Mouse (Mus musculus) mature B cell (primary cell): ENCODE measurements around the gene Exd1.
"Not testable (repeated sequence)": the region's sequence is repeated elsewhere in the genome, so short reads cannot be mapped to it uniquely, and the experiment has no call there.

Experiments
- in situ Hi-C: fragments of 300-500 bp; cut with MboI; formaldehyde crosslinking; loops from 2 replicates; pipeline ENCODE4 v1.14.3; 2019

Exd1 gene

DNA sequence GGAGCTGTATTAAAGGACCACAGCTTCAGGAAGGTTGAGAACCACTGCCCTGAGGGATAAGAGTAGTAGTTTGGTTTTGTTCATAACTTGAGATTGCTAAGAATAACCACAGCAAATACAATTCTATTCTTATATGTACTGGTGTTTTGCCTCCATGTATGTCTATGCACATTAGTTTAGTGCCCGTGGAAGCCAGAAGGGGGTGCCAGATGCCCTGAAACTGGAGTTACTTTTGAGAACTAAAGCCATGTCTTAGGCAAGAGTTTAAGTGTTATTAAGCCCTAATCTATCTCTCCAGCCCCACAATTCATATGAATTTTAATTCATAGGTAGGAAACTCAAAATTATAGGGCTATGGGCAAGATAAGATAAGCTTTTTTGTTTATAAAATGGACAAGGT lies 5.3 kb downstream of the Exd1 start:
- in situ Hi-C loops = loop anchor here (5.0 kb wide), 1 partner anchor 50 kb away; no protein-coding TSS in a partner anchor

DNA sequence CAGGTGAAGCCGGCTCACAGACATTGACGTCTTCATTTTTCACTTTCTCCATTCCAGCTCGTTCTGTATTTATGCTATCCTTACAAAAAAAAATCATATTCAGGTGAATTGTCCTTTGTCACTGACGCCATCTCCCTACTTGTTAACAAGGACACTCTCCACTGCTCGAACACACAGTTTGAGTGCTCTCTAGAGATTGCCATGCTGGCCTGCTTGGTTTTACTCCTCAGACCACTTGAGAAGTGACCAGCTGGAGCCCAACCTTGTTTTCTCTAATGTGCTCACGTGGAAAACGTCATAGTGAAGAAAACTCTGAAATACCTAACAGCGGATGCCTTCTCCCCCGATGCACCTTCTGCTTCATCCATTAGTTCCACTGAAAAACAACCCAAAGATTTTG lies 8.6 kb downstream of the Exd1 start:
- in situ Hi-C loops = no loop called here

DNA sequence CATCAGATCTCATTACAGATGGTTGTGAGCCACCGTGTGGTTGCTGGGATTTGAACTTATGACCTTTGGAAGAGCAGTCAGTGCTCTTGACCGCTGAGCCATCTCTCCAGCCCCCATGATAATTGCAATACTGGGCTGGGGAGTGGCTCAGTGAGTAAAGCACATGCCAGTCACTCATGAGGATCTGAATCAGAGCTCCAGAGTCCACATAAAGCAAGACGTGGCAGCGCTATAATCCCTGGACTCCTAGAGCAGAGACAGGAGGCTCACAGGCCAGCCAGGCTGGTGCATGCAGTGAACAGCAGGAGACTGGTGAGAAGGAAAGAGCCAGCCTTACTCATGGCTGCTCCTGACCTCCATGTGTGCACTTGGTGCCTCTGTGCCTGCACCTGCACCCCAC lies 22.0 kb downstream of the Exd1 start:
- in situ Hi-C loops = no loop called here

DNA sequence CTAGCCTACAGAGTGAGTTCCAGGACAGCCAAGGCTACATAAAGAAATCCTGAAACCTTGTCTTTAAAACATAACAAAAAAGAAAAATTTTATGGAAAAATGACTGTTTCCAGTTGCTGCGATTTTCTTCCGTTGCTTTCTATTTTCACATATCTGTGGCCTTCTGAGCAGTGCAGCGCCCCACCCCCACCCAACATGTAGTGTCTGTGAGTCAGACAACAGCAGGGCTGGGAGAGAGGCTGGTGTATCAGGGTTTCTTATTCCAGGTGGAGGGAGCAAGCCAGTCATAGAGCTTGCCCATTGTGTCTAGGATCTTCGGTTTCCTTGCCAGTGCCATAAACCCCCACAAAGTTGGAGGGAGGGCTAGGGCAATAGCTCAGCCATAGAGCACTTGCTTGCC lies 23.6 kb downstream of the Exd1 start:
- in situ Hi-C loops = no loop called here

DNA sequence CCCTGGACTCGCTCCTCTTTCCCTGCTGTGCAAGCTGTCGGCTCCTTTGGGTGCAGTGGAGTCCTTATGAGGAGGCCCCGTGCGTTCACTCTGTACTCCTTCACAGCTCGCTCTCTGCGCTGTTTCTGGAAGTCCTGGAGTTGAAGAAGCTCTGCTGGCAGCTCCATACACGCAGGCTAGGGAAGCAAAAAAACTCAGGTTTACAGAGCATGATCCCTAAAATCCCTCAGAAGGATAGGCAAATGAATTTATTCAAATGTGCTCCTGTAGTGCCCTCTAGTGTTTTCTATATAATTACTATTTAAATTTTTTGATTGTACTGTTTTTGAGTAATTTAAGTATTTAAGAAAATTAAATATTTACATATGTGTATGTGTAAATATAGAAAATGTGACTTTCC lies 26.9 kb downstream of the Exd1 start:
- in situ Hi-C loops = no loop called here

DNA sequence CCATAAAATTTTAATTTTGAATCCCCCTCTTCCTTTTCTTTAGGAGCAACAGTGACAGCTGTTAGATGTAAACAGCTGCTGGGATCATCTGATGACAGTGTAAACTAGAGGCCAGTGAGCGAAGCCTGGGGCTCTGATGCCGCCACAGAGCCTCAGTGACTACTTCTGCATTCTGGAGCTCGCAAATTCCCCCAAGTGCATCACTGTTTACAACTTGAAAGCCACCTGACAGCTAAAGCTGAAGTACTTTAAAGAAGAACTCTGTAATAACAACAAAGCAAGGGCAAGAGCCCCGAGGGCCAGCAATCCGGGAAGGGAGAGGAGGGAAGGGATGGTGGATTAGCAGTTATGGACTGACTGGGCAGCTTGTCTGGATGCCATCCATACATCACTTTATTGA lies 30.6 kb downstream of the Exd1 start:
- in situ Hi-C loops = no loop called here

DNA sequence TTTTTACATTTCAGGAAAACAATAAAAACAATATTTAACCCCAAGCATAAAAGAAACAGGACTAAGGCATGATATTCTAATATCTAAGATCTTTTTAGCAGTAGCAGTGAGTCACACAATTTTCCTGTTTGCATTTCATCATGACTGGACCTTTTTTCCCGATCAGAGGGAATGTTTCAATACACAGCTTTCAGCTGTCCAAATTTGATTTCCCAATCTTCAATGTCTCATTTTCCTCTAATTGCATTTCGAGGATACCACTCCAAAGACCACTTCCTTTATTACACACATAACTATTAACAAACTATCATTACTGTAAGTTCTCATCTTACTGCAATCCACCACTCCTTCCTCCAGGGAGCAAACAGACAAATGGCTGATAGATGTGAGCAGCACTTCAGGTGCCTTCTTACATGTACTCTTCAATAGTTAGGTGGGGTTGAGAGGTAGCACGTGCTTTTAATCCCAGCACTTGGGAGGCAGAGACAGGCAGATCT lies 33.4 kb downstream of the Exd1 start:
- in situ Hi-C loops = no loop called here

DNA sequence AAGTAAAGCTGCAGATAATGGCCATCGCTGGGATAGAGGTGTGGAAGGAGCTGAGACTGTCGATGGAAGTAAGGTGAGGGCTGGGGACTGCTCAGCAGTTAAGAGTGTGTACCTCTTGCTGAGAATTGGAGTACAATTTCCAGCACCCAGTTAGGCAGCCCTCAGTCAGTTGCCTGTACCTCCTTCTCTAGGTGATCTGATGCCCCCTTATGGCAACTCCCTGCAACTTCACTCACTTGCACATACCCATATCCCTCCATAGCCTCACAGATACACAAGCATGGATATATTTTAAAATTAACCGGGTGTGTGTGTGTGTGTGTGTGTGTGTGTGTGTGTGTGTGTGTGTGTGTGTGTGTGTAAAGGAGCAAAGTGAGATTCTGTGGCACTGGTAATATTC lies 35.1 kb downstream of the Exd1 start:
- in situ Hi-C loops = no loop called here

DNA sequence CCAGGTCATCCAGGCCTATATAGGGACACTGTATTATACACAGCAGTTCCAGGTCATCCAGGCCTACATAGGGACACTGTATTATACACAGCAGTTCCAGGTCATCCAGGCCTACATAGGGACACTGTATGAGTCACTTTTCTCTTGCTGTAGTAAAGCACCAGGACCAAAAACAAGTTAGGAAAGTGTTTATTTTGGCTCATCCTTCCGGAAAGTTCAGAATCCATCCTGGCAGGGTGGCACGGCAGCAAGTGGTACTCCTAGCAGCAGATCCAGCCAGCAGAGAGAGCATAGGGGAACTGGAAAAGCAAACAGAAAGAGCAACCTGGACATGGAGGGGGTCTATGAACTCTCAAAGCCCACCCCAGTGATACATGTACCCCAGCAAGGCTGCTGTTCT lies 36.6 kb downstream of the Exd1 start:
- in situ Hi-C loops = no loop called here

DNA sequence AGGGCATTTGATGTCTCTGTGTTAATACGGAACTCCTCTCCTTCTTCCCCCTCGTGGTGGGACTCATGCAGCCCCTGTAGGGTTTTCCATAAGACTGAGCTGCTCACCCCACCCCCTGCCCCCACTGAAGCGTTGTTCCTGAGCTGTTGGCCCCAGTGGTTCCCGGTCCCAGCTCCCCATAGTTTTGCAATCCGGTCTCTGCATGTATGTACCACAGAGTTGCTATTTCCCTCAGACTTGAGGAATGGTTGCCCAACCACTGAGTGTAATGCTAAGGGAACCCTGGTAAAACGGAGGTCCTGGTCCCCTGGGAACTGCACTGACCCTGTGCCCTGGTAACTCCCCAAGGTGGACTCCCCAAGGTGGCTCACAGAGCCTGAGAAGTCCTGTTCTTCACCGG lies 38.9 kb downstream of the Exd1 start:
- in situ Hi-C loops = not testable (repeated sequence)

DNA sequence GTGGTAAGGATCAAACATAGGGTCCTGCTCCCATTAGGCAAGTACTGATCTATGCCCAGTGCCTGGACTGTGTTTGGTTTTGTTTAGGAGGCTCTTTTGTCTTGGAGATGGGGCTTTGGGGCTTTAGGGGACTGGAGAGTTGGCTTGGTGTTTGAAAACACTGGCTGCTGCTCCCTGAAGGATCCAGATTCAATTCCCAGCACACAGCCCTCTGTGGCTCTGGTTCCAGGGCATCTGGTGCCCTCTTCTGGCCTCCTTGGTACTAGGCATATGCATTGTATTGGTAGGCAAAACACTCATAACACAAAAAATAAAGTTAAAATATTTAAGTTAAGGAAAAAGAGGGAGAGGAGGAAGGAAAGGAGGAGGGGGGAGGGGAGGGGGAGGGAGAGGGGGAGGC lies 40.3 kb downstream of the Exd1 start:
- in situ Hi-C loops = no loop called here

DNA sequence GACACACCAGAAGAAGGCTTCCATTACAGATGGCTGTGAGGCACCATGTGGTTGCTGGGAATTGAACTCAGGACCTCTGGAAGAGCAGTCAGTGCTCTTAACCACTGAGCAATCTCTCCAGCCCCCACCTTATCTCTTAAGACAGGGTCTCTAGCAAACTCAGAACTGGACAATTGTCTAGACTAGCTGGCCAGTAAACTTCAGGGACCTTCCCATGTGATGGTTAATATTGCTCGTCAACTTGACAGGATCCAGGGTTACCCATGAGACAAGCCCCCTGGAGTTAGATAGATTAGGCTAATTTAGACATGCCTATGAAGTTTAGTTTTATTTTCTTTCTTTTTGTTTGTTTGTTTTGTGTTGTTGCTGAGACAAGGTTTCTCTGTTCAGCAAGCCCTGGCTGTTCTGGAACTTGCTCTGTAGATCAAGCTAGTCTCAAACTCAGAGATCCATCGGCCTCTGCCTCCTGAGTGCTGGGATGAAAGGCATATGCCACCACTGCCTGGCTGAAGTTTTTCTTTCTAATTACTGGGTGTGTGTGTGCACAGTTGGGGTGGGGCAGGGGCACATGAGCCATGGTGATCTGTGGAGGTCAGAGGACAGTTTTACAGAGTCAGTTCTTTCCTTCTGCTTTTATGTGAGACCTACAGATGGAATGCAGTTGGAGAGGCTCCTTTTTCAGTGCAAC lies 46.3 kb downstream of the Exd1 start:
- in situ Hi-C loops = no loop called here

DNA sequence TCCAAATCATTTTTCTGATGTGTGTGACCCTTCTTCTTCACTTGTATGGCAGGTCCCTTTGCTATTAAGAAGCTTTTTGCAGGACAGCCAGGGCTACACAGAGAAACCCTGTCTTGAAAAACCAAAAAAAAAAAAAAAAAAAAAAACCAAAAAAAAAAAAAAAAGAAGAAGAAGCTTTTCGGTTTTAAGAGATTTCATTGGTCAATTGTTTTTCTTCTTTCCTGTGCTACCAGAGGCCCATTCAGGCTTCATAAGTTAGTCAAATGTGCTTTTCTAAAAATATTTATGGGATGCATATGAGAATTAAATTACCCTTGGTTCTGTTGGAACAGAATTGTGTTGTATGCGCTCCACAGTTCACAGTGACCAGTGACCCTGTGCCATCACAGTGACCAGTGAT lies 48.6 kb downstream of the Exd1 start:
- in situ Hi-C loops = no loop called here

DNA sequence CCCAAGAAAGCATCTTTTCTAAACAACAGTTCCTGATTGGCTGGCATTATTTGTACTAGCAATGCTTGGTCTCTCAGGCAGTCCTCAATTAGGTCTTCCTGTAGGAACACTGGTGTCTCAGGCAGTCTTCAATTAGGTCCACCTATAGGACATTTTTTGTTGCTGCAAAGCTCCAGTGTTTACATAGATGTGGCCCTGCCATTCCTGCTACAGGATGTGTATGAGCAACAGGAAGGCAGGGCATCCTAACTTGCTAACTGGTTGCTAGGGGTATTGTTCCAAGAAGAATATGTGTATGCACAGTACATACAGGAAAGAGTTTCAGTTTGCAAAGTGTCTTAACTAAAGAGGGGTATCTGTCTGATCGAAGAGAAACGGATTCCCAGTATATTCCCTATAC lies 51.3 kb downstream of the Exd1 start:
- in situ Hi-C loops = no loop called here

DNA sequence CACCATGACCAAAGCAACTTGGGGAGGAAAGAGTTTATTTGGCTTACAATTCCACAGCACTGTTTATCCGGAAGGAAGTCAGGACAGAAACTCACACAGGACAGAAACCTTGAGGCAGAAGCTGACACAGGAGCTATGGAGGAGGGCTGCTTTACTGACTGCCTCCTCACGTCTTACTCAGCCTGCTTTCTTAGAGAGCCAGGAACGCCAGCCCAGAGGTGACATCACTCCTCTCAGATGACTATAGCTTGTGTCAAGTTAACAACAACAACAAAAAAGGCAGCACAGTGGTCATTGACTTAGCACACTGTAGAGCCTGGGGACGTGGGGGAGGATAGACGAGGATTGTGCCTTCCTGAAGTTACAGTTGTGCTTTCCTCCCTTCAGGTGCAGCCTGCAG lies 55.5 kb downstream of the Exd1 start:
- in situ Hi-C loops = no loop called here

DNA sequence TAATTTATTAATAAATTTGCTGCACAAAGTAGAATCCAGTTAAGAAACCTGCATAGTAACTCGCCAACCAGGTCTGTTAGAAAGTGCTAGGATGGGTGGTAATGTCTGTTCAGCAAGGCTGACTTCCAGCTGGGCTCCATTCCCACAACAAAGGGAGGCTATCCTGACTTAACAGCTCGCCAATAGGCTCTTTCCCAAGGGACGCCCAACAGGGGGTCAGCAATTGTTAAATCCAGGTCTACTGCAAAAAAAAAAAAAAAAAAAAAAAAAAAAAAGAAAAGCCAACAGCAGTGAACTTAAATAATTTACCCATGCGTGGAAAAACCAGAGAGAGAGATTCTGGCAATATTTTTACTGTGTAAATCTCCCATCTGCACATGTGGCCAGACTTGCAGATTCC lies 60.9 kb downstream of the Exd1 start:
- in situ Hi-C loops = no loop called here

DNA sequence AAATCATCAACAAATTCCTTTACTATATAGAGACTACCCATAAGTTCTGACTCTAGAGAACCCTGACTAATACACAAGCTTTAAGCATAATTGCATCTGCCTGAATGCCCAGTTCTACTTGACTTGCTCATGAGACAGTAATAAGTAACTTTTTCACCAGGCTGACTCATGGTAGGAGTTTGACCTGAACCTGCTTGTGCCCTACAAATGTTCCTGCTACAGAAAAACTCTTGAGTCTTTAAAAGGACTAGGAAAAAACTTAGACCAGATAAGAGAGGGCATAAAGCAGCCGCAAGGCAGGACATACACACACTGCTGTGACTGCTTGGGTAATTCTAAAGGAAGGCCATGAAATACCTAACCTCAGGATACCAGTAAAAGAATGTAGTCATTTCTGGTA lies 65.1 kb downstream of the Exd1 start:
- in situ Hi-C loops = no loop called here

DNA sequence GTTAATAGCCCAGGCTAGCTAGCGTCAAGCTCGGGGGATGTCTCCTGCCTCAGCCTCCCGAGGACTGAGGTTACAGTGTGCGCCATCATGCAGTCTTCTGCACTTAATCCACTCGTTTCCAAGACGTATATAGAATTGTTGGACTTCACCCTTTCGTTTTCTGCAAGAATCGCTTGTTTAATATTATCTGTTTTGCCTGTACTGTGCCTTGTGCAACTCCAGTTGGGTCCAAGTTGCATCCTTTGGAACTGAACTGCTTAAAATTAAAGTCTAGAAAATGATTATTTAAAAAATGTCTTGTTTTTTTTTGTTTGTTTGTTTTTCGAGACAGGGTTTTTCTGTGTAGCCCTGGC lies 69.1 kb downstream of the Exd1 start:
- in situ Hi-C loops = no loop called here

DNA sequence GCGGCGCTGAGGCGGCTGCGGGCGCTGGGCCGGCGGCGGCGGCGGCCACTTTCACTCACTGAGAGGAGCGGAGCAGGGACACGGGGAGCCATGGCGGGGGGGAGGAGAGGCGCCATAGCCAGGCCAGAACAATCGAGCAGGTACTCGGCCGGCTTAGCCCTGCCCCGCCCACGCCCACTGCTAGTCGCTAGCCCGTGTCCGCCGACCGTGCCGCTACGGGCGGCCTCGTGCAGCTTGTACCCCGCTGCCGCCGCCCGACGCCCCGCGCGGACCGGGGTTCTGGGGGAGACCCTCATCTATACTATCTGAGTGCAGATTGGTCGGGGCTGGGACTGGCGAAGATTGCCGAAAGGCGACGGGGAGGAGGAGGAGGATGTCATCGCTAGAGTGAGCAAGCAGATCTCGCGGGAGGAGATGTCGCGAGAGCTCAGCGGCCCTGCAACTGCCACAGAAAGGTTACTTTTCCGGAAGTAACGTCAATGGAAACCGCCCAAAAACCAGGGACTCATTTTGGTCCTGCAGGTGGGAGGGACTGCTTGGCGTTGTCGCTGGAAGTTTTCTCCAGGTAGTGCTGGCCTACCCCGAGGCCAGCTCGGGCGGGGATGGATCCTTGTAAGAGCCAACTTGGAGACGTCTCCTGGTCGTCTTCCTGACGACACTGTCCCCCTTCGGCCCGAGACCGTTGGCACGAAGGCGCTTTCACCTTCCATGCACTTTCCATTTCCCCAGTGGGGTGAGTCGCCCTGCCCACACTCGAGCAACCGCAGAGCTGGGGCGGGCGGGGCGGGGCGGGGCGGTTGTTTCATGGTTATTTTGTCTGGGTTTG lies 69.6 kb downstream of the Exd1 start, which contains the start of gene Ino80:
Gene Ino80 (minus strand): TSS at position 117 of the 826 bp plus-strand sequence.
- in situ Hi-C loops = no loop called here

DNA sequence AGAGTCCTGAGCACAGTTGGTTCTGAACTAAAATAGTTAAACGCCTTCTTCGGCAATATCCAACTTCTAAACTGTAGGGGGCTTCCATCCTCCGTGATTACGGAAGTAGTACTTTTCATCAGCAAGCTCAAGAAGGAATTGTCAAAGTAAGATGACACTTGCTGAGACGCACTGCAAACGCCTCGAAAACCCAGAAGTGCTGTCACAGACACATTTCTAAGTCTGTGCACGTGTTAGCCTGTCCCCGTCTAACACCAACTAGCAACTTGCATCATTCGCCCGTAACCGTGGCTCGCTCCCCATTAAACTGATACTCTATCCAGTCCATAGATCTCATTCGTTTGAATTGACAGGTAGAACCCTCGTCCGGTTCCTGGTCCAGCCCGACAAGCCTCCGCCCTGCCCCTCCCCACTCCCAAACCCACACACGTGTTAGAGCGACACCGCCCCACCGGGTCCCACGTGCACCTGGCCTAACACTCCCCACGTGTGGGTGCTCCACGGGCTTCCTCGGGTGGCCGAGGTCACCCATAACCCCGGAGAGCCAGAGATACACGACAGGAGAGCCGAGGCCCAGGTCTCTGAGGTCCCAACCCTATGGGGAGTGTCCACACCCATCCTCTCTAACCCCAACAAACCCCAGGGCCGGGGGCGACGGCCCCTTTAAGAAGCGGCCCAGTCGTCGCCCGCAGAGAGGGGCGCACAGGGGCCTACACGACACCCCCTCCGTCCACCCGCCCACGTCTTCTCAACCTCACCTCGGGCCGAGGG lies 70.6 kb downstream of the Exd1 start:
- in situ Hi-C loops = no loop called here

DNA sequence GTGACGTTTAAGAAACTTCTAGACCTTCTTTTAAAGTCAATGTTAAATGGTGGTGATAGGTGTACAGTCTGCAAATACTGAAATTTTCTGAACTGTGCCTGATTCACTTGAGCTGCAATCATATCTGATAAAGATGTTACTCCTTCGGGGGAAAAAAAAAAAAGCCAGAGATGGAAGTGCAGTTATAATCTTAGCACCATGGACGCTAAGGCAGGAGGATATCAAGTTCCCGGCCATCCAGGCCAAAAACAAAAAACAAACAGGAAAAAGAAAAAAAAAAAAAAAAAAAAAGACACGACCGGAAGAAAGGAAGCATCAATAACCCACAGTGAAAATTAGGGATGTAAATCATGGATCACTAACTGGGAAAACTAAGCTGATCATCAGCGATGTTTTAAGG lies 71.3 kb downstream of the Exd1 start:
- in situ Hi-C loops = no loop called here
